Mouse (Mus musculus): ENCODE measurements around the gene Rgs6.

Gene Rgs6

DNA sequence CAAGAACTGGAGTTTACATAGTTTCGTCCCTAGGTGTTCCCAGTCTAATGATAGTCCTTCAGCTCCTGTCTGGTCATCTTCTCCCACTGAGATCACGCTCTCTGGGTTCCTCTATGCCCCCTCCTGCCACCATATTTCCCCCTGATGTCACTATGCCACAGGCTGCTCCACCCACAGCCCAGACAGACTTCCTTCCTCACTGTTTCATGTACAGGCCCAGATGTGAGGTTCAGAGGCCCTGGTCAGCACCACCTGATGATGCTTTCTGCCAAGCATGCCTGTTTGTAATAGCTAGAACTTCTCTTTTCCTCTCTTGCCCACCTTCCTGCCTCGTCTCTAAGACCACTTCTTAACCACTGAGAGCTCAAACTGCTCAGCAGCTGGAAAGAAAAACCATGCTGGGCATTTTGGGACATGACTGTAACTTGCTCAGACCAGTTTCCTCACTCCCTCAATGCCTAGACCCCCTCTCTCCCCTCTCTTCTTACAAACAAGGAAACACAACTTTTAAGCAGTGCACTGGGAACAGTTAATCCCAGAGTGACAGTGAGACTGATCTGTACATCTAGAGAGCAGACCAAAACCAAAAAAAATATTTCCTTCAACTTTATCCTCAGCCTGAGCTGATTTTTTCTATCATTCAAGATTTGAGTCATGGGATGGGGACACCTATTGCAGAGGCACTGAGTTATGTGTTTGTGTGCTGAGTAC, 446.9 kb downstream of the Rgs6 start:
- DNase-seq (ENCODE audit: low spot score in 2 of 2): no peak

DNA sequence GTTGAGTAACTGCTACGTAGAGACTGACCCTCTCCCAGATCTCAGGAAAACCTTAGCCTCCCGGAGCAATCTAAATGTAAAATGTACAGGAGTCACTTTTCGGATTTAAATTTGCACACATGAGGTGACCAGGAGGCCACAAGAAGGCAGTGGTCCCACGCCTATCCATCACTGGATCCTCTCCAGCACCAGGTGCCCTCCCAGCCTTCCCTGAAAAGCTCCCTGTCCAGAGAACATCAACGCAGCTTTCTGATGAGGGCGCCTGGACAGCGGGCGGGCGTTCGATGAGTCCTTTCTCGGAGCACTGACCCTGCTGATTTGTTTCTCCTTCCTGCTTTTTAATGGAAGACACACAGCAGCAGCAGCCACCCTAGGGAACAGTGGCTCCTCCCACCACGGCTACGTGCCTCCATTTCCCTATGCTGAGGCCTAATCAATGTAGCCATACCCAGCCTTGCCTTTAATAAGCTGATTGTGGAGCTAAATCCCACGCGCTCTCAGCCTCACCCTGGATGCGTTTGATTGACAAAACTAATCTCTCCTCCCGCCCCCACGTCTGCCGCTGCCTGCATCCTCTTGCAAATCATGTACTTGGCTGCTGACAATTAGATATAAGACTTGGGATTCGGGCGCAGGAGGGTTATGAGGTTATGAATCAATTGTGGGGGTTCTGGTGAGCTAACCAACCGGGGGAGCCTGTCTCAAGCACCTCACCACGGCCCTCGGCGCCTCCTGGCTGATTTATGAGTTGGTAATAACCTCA, 449.9 kb downstream of the Rgs6 start:
- no peak for DNase-seq (ENCODE audit: low spot score in 2 of 2)

DNA sequence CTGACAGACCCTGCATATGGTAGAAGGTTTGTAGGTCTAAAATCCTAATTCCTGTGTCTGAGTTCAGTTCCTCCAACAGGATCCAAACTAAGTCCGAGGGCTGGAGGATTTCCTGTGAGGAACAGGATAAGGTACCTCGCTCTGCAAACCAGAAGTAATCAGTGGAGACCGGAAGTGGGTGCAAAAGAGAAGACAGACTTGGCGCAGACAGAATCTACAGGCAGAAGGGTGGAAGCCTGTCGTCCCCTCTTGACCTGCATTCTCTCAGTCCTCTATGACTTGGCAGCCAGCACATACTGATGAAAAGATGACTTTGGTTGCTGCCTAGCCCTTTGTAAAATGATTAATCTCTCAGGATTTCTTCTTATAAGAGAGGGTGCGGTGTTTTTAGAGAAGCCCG, 450.7 kb downstream of the Rgs6 start:
- no peak for DNase-seq (ENCODE audit: low spot score in 2 of 2)

DNA sequence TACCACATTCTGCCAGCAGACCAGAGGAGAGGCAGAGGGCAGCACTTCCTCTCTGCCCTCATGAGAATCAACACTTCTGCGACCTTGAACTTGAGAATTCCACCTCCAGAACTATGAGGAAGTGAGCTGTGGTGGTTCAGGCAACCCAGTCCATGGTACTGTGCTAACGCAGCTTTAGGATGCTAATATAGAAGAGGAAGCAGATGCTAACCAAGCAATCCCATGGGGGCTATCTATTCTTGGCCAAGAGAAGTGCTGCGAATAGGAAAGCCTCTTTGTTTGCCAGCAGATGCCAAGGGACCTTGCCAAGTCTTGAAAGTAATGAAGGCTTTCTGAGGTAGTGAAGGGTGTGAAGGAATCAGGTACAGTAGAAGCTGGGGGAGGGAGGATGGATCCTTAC, 451.8 kb downstream of the Rgs6 start:
- DNase-seq (ENCODE audit: low spot score in 2 of 2): no peak

DNA sequence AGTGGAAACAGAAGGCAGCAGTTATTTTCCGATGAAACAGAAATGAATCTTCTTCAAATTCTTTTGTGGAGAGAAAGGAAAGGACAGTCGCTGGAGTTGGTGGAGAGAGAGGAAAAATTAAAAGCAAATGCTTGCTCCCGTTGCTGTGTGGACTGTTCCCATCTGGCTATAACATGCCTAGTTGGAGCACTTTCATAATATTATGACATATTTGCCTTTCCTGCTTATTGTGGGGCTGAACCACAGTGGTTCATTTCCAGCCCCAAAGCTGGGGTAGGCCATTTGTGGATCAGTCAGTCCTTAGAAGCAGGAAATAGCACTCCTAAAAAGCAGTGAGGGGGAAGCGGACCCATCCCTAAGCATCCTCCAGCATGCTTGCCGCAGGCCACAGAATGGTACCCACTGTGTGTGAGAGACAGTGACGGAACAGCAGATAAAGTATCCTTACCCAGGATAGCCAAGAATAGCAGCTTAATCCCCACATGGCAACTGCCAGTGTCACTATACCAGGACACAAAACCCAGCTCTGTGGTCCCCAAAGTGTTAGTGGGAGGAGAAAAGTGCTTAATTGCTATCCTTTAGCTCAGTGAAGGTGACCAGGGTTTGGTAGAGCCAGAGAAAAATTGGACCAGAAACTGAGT, 456.0 kb downstream of the Rgs6 start:
- no peak for DNase-seq (ENCODE audit: low spot score in 2 of 2)

DNA sequence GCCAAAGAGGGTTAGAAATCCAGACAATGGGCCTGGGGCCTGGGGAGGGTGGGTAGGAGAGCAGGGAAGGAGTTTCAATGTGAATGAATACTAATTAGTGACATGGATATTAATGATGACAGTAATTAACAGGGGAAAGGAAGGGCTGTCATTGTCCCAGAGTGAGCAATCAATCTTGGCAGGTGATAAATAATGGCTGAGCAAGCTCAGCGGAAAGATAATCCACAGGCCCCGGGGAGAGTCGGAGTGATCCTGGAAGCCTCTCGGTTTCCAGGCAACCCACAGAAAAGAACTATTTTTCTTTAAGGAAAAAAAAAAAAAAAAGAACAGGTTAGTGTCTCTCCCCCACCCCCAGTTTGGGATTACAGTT, 456.5 kb downstream of the Rgs6 start:
- DNase-seq (ENCODE audit: low spot score in 2 of 2): no peak

DNA sequence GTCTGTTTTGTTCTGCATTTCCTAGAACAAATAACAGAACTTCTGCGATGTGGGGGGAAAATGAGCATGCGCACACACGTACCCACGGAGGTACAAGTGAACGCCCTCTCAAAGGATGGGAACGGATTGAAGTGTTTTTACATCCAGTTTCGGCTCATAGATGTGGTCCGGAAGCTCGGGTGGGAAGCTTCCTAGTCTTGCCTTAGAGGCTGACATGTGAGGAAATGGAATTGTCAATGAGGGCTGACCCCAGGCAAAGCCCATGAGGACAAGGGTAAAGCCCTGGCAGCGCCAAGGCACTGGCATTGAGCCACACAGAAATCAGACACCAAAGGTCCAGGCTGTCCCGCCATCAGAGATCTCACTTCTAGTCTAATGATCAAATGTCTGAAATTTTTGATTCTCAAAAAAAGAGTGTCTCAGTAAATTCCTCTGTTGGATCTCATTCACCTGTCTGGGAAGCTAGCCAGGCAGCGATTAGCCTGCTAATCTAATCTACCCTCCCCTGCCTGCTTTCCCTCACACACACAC, 457.0 kb downstream of the Rgs6 start:
- DNase-seq (ENCODE audit: low spot score in 2 of 2): no peak

DNA sequence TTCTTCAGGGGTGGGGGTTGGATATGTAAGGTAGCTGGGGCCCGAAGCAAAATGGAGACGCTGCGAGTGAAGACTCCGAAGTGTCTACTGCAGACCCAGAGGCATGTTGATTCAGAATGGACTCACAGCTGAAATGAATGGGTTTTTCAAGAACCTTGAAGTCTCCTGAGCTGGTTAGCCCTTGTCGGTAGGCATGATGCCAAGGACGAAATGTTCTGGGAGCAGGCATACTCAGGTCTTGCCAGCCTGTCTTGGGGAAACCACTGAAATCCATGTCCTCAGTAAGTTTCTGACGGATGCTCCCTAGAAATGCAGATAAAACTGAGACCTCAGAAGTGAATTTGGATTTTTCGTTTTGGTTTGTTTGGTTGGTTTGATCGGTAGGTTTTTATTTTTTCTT, 458.6 kb downstream of the Rgs6 start:
- no peak for DNase-seq (ENCODE audit: low spot score in 2 of 2)

DNA sequence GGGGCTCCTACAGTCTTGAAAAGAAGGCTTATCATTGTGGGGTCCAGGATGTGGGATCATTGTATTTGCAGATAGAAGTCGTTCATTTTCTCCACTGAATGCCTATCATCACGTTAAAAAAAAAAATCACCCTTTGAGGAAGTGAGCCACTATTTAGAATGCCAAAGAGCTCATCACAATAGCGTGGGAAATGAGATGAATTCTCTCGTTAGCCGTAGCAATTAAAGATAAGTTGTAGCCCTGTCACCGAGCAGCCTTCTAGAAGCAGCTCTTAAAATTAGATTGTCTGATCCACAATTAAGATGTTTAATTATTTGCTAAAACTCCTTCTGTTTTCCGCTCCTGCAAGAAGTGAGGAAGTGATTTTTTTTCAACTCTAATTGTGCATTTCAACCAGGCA, 459.6 kb downstream of the Rgs6 start:
- DNase-seq (ENCODE audit: low spot score in 2 of 2): no peak

DNA sequence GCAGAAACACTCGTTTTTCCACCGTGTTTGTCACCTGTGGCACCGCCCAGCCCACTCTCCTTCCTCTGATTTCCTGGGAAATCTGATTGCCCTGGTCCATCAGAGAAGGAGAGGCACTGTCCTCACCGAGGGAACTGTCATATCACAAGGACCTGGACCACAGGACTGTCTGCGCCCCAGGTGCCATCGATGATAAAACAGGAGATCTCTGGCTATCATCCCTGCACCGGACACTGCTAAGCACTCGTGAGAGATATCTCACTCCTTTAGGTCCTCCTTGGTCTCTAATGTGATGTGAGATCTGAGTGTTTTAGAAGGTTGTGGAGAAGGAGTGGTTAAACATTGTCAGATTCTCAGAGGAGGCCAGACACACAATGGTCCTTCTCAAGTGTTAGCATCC, 462.4 kb downstream of the Rgs6 start:
- no peak for DNase-seq (ENCODE audit: low spot score in 2 of 2)

DNA sequence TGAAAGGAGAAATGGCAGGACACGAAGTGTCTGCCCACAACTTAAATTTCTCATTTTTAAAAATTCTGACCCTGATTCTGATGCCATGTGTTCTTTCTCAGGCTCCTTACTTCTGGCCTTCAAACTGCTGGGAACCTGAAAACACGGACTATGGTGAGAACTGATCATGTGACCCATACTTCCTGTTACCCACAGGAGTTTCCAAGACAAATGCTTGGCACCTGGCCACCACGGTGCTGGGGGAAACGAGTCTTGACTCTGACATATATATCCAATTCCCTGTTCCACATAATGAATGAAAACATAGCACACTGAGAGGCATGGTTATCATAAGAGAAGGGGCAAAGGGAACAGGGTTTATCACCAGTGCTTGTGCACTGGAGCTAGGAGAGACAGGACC, 464.3 kb downstream of the Rgs6 start:
- DNase-seq (ENCODE audit: low spot score in 2 of 2): no peak

DNA sequence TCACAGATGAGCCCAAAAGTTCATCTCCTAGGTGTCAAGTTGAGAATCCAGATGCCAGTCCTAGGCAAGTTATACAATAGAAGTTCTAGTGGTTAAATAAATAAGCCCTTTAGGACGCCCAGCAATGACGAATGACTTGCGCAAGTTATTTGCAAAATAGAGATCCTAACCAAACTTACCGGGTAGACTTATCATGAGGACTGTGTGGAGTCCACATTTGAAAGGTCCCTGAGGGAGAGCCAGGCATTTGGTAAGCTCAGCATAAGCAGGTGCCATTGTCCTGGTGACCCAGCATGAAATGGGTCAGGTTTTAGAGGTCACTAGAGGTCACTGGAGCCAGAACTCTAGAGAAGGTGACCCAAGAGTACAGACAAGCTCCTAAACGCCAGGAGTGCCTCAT, 467.6 kb downstream of the Rgs6 start:
- no peak for DNase-seq (ENCODE audit: low spot score in 2 of 2)

DNA sequence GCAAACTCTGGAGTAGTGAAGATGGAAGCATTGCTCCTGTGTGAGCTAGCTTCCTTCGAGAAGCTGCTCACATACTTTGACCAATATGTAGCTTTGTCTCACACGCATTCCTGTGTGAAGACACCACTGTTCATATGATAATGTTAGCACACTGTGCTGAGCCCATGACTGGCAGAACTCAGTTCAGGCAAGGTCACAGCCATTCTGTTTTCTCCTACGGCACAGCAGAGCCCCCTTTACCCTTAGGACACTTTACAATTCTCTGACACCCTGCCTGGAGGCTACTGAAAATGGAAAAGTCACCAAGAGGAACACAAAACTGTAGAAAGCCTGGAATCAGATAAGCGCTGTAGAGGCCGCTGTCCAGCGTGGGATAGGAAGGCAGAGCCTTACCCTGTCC, 478.3 kb downstream of the Rgs6 start:
- no peak for DNase-seq (ENCODE audit: low spot score in 2 of 2)

DNA sequence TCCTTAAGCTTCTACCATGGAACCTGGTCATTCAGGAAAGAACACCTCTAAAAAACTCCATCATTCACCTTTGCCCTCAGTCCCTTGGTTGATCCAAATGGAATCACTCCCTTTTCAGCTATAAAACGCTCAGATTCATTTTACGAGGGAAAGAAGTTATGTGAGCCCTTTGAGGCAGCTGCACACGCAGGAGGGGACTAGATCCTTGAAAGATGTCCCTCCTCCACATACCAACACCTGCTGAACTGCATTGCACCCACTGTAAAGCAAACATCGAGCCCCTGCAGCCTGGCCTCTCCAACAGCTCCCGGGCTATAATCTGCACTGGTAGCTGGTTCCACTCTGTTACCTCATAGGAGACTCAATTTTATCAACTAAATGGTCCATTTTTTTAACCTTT, 482.8 kb downstream of the Rgs6 start:
- no peak for DNase-seq (ENCODE audit: low spot score in 2 of 2)

DNA sequence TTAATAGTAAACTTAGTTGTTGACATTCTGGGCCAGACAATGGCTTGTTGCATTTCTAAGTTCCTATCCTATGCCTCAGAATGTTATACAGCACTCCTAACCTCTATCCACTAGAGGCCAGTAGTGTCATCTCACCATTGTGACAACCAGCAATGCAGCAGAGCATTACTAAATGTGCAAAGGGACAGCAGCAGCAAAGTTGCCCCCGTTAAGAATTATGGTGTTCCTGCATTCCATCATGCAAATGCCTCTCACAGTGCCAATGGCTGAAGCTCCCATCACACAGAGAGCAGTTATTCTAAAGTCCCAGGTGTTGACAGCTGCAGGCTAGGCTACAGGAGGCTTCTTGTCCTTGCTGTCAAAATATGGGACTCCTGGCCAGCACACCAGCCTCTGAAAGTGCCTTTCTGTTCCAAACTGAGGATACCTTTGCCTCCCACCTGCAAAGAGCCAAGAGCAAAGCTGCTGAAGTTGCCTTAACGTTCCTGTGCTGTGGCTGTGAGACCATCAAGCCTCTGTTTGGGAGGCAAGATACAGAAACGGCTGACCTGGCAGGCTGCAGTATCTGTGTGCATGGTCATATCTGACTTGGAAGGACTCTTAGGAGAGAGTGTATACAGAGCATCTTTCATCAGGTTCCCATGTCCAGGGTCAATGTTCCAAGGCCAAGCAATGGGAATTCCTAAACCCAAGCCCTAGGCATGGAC, 484.2 kb downstream of the Rgs6 start:
- no peak for DNase-seq (ENCODE audit: low spot score in 2 of 2)

DNA sequence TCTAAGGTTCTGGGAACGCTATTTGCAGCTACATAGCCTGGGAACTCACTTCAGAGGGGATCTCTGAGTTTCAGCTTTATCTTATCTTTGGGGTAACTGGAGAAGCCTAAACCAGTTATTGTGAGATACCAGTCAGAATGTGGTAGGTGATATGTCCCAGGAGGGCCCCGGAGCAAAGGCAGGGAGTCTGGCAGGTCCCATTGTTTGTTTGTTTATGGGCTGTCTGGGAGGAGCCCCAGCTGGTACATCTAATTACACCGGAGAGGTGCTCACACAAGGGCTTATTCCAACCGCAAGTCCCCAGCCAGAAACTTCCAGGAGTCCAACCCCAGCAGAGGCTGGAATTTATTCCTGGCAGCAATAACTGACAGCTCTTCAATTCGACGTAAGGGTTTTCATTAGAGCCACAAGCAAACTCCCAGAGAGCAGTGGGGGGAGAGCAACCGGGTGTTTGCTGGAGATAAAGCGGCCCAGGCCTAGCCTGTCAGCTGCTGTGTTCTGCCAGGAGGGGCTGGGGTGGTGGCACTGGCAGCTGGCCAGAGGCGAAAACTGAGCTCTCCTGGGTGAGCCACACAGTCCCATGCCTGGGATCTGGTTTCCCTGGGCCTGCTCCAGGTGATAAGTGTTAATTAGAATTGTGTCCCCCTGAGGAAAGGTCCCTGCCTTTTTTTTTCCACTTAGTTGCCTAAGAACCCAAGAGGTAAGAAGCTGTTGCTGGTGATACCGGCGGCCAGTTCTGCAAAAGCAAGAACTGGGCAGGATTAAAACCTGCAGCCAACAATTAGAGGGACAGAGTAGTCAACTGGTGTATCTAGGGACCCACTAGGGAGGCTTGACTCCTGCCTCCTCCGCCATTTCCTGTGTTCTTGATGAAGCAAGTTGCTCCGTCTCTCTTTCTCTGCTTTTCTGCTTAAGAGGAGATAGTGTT, 485.1 kb downstream of the Rgs6 start:
- peak in 1 of 2 experiments; percentile 26 for DNase-seq (ENCODE audit: low spot score in 2 of 2)

DNA sequence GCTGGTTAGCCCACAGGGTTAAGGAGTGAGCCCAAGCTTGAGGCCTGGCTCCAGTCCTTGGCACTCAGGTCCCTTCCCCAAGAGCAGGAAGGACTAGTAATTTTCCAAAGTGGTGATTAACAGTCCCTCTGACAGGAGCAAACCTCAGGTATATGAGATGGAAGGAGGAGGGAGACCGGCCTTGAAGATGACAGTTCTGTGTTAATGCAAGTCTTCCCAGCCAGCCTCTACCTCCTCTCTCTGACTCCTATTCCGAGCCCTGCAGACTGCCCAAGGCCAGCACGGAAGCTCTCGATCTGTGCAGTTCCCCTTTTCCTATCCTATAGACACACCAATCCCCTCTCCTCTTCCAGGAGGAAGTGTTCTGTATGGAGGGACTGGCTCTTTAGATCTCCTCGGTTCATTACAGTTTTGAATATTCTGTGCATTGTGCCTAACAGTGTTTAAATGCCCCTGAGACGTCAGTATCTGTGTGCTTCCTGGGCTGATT, 485.8 kb downstream of the Rgs6 start:
- DNase-seq (ENCODE audit: low spot score in 2 of 2): no peak

DNA sequence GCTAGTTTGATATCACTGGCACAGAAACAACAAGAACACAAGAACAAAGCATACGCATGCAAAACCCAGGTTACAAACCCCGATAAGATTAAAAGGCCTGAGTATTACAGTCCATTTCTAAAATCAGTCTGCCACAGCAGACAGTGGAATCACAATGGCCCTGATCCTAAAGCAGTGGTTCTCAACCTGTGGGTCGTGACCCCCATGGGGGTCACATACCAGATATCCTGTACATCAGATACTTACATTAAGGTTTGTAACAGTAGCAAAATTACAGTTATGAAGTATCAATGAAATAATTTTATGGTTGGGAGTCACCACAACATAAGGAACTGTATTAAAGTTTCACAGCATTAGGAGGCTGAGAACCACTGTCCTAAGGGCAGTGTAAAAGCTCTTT, 488.1 kb downstream of the Rgs6 start:
- DNase-seq (ENCODE audit: low spot score in 2 of 2): no peak

DNA sequence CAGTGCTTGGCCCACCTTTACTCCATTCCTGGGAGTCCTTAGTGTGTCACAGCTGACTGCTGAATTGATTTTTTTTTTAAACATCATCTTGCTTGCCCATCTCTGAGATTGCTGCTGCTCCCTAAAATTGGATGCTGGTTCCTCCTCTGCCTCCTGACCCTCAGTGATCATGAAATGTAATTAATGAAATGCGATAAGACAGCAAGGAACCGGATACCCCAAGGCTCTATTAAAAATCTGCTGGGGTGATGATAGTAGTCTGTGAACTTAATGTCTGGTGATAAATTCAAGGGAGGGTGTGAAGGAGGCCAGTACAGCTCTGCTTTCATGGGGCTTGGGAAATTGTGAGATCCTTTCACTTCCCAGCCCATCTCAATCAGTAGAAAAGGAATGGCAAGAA, 489.4 kb downstream of the Rgs6 start:
- no peak for DNase-seq (ENCODE audit: low spot score in 2 of 2)

DNA sequence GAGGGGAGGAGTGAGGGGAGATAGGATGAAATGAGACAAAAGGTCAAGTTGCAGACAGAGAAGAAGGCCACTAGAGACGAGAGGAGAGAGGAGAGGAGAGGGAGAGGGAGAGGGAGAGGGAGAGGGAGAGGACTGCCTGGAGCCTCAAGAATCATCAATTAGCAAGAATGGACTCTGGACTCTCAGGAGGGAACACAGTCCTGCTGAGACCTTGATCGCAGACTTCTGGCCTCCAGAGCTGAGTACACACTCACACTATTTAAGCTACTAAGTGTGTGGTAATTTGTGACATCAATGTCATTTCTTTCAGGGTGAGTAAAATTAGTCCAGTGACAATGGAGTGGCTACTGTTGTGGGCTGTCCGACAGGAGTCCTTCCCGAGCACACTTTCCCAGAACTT, 495.3 kb downstream of the Rgs6 start:
- no peak for DNase-seq (ENCODE audit: low spot score in 2 of 2)

DNA sequence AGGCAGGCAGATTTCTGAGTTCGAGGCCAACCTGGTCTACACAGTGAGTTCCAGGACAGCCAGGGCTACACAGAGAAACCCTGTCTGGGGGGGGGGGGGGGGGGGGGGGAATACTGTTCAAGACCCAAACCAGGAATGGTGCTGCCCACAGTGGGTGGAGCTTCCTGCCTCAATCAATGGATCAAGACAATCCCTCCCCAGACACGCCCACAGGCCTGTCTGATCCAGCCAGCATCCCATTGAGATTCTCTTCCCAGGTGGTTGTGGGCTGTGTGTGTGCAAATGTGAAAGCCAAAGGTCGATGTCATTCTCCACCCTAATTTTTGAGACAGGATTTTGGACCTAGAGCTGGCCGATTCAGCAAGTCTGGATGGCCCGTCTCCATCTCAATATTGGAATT, 496.5 kb downstream of the Rgs6 start:
- no peak for DNase-seq (ENCODE audit: low spot score in 2 of 2)
